Mouse (Mus musculus) E14TG2a.4 (cell line): Measurements from ENCODE around the gene Cdkl5.

Experiments used
- CTCF ChIP-seq: conservative IDR thresholded peaks from 2 replicates; pipeline ENCODE4 v1.5.1; 2014; ENCODE audit warnings: low read length
- POU5F1 ChIP-seq: IDR thresholded peaks from 2 replicates; pipeline ENCODE4 v1.6.1; 2014; ENCODE audit warnings: low read length, borderline replicate concordance

- TF ChIP-seq CTCF = no peak
- no peak for TF ChIP-seq POU5F1
Observed at GRCm38 (mm10) chrX:160901118-160901517, 93.4 kb downstream of the Cdkl5 start.
